Mouse (Mus musculus) hindbrain, postnatal 0 days (tissue): ENCODE measurements around the gene Csnk1d. TPM values are rescaled to one million over a fixed set of nuclear protein-coding genes. Genes with fewer than 3 reads are reported as not detected.

ENCODE experiments used
- ATAC-seq: fragments of 200-750 bp; cut with Nextera tagmentation; 2 replicates; pipeline ENCODE4 v1.8.0; 2017; ENCODE audit warnings: mild to moderate bottlenecking, moderate TSS enrichment, moderate library complexity
- DNase-seq: peaks from one replicate; pipeline ENCODE4 v3.0.0-alpha.2; 2015; ENCODE audit warnings: low spot score
- H3K27ac ChIP-seq: fragments of 300-500 bp; sonication (generic); 2 replicates; pipeline ENCODE4 v1.5.1; 2014; ENCODE audit warnings: mild to moderate bottlenecking
- H3K27me3 ChIP-seq: fragments of 300-500 bp; sonication (generic); 2 replicates; pipeline ENCODE4 v1.6.1; 2014; ENCODE audit warnings: low read length, mixed read lengths; ENCODE audit not compliant: insufficient read depth
- H3K36me3 ChIP-seq: fragments of 300-500 bp; sonication (generic); 2 replicates; pipeline ENCODE4 v1.6.1; 2014; ENCODE audit warnings: low read length, mixed read lengths; ENCODE audit not compliant: insufficient read depth
- H3K4me1 ChIP-seq: fragments of 300-500 bp; sonication (generic); 2 replicates; pipeline ENCODE4 v1.6.1; 2014; ENCODE audit warnings: antibody characterized with exemption, low read length, mixed read lengths; ENCODE audit not compliant: insufficient read depth
- H3K4me2 ChIP-seq: fragments of 300-500 bp; sonication (generic); 2 replicates; pipeline ENCODE4 v1.6.1; 2014; ENCODE audit warnings: low read depth, mild to moderate bottlenecking, low read length, moderate library complexity, mixed read lengths
- H3K4me3 ChIP-seq: fragments of 300-500 bp; sonication (generic); 2 replicates; pipeline ENCODE4 v1.5.1; 2014; ENCODE audit warnings: low read length
- H3K9ac ChIP-seq: fragments of 300-500 bp; sonication (generic); replicated peaks from 2 replicates; pipeline ENCODE4 v1.6.1; 2014; ENCODE audit warnings: mild to moderate bottlenecking, low read length, moderate library complexity, mixed read lengths
- H3K9me3 ChIP-seq: fragments of 300-500 bp; sonication (generic); 2 replicates; pipeline ENCODE4 v1.6.1; 2016; ENCODE audit warnings: low read length, mixed read lengths
- CTCF ChIP-seq: IDR thresholded peaks from 2 replicates; pipeline ENCODE4 v1.5.1; 2016; ENCODE audit warnings: antibody characterized with exemption, control low read depth, low read depth
- WGBS: fragments of 180-500 bp; shearing (Covaris S2); extraction: QIAGEN DNeasy Blood & Tissue Kit; methylation state at CpG from one replicate; pipeline ENCODE4 v1.1.7; 2014; 5-methylcytosine and 5-hydroxymethylcytosine counted together
- polyA plus RNA-seq: library from polyadenylated mRNA; unstranded; fragments of >200 nt; fragmentation: Nextera tagmentation; extraction: Ambion mirVana; gene quantifications from 2 replicates; pipeline ENCODE4 v1.2.1, GENCODE M21; 2015
- total RNA-seq: library from RNA; depleted of rRNA; stranded (reverse); fragments of >200 nt; gene quantifications from 2 replicates; pipeline ENCODE4 v1.2.3, GENCODE M21; 2014

Gene Csnk1d
- total and polyA plus RNA-seq, 2 experiments from 2014 or later, result 95.2 to 102 TPM

DNA sequence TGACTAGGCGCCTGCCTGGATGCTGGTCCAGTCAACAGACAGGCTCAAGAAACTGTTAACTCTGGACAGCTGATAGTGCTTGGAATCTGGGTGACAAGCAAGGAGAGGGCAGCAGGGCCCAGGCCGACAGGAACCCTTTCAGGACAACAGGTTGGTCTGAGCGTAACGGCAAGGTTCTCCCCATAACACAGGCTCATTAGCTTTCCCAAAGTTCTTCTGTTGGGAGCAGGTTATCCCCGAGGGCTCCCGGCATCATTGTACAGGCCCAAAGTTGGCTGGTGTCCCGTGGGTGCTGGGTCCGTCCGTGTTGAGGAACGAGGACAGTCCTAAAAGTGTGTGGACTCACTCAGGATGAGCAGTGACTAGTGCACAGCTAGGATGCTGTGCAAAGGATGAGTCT lies 41.3 kb downstream of the Csnk1d start:
- 22% methylated on average over 10 of the region's 10 CpGs for WGBS
- no peak for TF ChIP-seq CTCF
- Histone ChIP-seq H3K9me3 (no peaks in the 10 kb centered on the region), H3K9ac (no peak overlapping the region), H3K27me3 (peaks cover 23% of the 10 kb centered on the region), H3K36me3 (no peaks in the 10 kb centered on the region), H3K4me3 (peak overlapping the region; percentile 31; the same call in 1 of the 2 replicates), H3K27ac (no peak overlapping the region), H3K4me1 (peaks cover 10% of the 10 kb centered on the region; the same call in 1 of the 2 replicates), H3K4me2 (peak overlapping the region; percentile 66; the same call in 1 of the 2 replicates)
- ATAC-seq, result no peak
- DNase-seq, result no peak

DNA sequence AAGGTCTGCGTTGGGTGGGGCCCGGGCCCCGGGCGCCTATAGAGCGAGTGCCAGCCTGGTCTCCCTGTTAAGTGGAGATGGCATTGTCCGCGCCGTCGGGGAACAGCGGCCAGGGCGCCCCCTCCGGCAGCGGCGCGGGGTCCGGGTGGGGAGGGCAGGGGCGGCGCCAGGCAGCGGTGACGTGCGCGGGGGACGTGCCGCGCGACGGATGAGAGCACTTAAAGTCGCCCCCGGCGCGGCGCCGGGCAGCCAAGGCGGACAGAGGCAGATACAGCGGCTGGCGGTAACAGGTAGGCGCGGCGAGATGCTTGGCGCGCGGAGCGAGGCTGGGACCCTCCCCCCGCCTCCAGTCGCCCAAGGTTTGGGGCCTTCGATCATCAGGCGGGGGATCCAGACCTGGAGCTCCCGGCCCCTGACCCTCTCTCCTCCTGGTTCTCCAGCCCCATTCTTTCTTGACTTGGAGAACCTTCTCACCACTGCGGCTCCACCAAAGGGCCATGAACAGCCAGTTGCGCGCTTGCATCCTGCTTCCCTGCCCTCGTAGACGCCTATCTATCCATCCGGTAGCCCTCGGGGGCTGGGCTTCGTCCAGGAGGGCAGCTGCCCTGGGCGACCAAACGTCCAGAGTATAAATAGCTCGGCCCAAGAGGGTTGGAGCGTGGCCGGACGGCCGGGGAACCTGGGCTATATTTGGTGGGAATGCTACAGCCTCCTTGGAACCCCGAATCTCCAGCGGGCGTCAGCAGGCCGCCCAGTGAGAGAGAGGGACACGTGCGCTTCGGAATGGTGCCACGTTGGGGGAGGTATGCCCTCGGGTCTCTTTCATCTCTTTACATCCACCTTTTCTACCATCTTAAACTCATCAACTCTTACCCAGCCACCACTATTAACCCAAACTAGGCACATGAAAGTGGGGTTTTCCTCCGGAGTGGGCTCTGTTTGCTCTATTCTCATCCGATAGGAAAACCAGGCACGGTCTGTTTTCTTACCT lies 42.0 kb downstream of the Csnk1d start:
- H3K27ac ChIP-seq, result no peak overlapping the region
- 2% methylated on average over 71 of the region's 75 CpGs for WGBS
- peak overlapping the region; percentile 31 for H3K4me3 ChIP-seq
- TF ChIP-seq CTCF, result no peak
- H3K27me3 ChIP-seq, result peaks cover 23% of the 10 kb centered on the region
- H3K4me2 ChIP-seq, result peak overlapping the region; percentile 53
- DNase-seq (peak; percentile 37), ATAC-seq (peak; percentile 20; the same call in 1 of the 2 replicates)
- H3K9me3 ChIP-seq, result no peaks in the 10 kb centered on the region
- 0 out of 2 replicates have a peak overlapping the region, but pooled peaks have one; percentile 14 for H3K9ac ChIP-seq
- H3K4me1 ChIP-seq, result peaks cover 10% of the 10 kb centered on the region; the same call in 1 of the 2 replicates
- H3K36me3 ChIP-seq, result no peaks in the 10 kb centered on the region

DNA sequence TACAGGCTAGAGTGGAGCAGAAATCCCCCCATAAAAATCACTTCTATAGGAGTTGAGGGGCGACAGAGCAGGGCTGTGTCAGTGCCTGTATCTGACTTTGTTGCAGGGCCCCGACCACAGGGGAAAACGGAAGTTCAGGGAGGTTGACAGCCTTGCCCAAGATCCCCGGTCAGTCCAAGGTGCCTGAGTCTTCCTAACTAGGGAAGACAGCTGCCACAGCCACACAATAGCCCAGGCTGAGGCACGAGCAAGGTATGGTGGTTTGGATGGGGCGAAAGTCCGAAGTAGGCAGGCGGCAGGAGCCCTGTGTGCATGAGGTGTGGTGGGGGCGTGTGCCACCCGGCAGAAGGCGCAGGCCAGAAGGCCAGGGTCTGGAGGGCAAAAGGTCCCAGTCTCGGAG lies 42.8 kb downstream of the Csnk1d start, which contains the start of gene Slc16a3:
TSS of gene Slc16a3 (plus strand) at position 153 of the 400 bp plus-strand sequence.
- no peak for ATAC-seq
- no peak for DNase-seq
- Histone ChIP-seq H3K27ac (no peak within 1 kb of the TSS), H3K36me3 (no peaks in the 10 kb centered on the region), H3K4me2 (peak within 1 kb of the TSS; percentile 53), H3K27me3 (peaks cover 23% of the 10 kb centered on the region), H3K4me1 (peaks cover 10% of the 10 kb centered on the region; the same call in 1 of the 2 replicates), H3K9ac (0 out of 2 replicates have a peak within 1 kb of the TSS, but pooled peaks have one; percentile 14), H3K9me3 (no peaks in the 10 kb centered on the region), H3K4me3 (peak within 1 kb of the TSS; percentile 31)
- TF ChIP-seq CTCF, result no peak
- 38% methylated on average over 12 of the region's 12 CpGs for WGBS

DNA sequence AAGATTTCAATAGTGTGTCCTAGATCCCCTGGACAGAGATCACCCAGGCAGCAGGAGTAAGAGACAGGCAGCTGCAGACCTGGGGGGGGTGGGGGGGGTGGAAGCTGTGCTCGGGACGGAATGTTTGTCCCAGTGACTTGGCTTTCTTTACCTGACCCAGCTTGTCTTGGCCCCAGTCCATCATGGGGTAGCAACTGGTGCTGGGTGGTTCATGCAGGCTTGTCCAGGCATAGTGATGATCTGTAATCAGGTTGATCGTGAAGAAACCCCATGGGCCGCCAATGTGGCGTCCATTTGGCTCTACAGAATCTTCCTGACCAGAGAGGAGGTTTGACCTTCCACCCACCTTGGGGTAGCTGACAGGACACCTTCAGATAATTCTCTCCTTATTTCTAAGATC lies 45.2 kb downstream of the Csnk1d start:
- H3K9ac ChIP-seq, result no peak overlapping the region
- 0 out of 2 replicates have a peak, but pooled peaks cover 4% of the 10 kb centered on the region for H3K4me1 ChIP-seq
- no peak overlapping the region for H3K4me2 ChIP-seq
- no peaks in the 10 kb centered on the region for H3K9me3 ChIP-seq
- no peak for TF ChIP-seq CTCF
- no peak for DNase-seq
- 85% methylated on average over 5 of the region's 5 CpGs for WGBS
- no peak overlapping the region for H3K27ac ChIP-seq
- H3K36me3 ChIP-seq, result no peaks in the 10 kb centered on the region
- H3K27me3 ChIP-seq, result peaks cover 23% of the 10 kb centered on the region
- no peak overlapping the region for H3K4me3 ChIP-seq
- no peak for ATAC-seq

DNA sequence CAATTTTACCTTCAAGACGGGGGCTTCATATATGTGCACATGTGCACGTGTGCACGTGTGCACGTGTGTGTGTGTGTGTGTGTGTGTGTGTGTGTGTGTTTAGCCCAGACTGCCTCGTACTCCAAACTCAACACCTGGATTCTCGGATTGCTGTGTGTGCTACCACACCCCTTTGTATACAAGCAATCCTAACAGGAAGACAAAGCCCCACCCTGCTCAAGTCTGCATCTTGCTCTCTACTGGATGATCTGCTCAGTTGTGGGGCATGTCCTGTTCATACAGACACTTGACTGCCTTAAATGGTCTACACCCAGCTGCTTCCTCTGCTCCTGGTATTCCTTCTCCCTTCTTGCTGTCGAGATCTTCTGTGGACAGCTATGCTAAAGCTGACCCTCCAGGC lies 45.9 kb downstream of the Csnk1d start:
- H3K4me2 ChIP-seq, result no peak overlapping the region
- ATAC-seq (no peak), DNase-seq (no peak)
- H3K27ac ChIP-seq, result no peak overlapping the region
- H3K9me3 ChIP-seq, result no peaks in the 10 kb centered on the region
- H3K4me1 ChIP-seq, result 0 out of 2 replicates have a peak, but pooled peaks cover 4% of the 10 kb centered on the region
- peaks cover 23% of the 10 kb centered on the region for H3K27me3 ChIP-seq
- H3K9ac ChIP-seq, result no peak overlapping the region
- WGBS, result 89% methylated on average over 7 of the region's 7 CpGs
- no peak for TF ChIP-seq CTCF
- H3K36me3 ChIP-seq, result no peaks in the 10 kb centered on the region
- H3K4me3 ChIP-seq, result no peak overlapping the region

DNA sequence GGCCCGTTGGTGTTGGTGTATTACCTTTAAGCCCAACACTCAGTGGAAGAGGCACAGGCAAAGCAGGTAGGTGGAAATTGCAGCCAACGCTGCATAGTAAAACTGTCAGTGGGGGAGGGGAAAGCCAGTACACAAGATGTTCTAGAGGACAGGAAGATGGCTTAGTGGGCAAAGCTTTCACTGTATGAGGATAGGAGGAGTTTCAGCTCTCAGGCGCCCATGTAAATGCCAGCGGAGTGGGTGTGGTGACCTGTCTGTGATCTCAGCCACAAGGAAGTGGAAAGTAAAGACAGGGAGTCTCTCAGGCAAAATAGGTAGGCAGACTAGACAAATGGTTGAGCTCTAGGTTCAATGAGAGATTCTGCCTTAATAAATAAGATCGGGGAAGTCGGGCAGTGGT lies 50.2 kb downstream of the Csnk1d start:
- Histone ChIP-seq H3K4me3 (no peak overlapping the region), H3K4me2 (no peak overlapping the region), H3K9ac (no peak overlapping the region), H3K9me3 (no peaks in the 10 kb centered on the region), H3K27me3 (no peaks in the 10 kb centered on the region), H3K4me1 (no peaks in the 10 kb centered on the region), H3K27ac (no peak overlapping the region), H3K36me3 (no peaks in the 10 kb centered on the region)
- no peak for DNase-seq
- no peak for ATAC-seq
- 87% methylated on average over 6 of the region's 6 CpGs for WGBS
- no peak for TF ChIP-seq CTCF
